Mouse (Mus musculus) stomach, embryonic 14.5 days (tissue): ENCODE measurements around the gene Gm17428. TPM values are rescaled to one million over a fixed set of nuclear protein-coding genes. Genes with fewer than 3 reads are reported as not detected.

Experiments
- ATAC-seq: fragments of 200-750 bp; cut with Nextera tagmentation; 2 replicates; pipeline ENCODE4 v1.8.0; 2017; ENCODE audit warnings: low read depth, moderate TSS enrichment; ENCODE audit not compliant: insufficient number of reproducible peaks, insufficient read depth, low FRiP score
- H3K27ac ChIP-seq: fragments of 300-500 bp; sonication (generic); 2 replicates; pipeline ENCODE4 v1.5.1; 2014; ENCODE audit warnings: mild to moderate bottlenecking, low read length, moderate library complexity, mixed read lengths
- H3K27me3 ChIP-seq: fragments of 300-500 bp; sonication (generic); 2 replicates; pipeline ENCODE4 v1.6.1; 2014; ENCODE audit warnings: low read length, control low read depth, mixed read lengths; ENCODE audit not compliant: control insufficient read depth, insufficient read depth
- H3K36me3 ChIP-seq: fragments of 300-500 bp; sonication (generic); 2 replicates; pipeline ENCODE4 v1.6.1; 2014; ENCODE audit warnings: mild to moderate bottlenecking, control low read depth, low read length, moderate library complexity, mixed read lengths; ENCODE audit not compliant: control insufficient read depth, insufficient read depth
- H3K4me1 ChIP-seq: fragments of 300-500 bp; sonication (generic); 2 replicates; pipeline ENCODE4 v1.6.1; 2014; ENCODE audit warnings: low read length, control low read depth, mixed read lengths; ENCODE audit not compliant: control insufficient read depth, insufficient read depth
- H3K4me2 ChIP-seq: fragments of 300-500 bp; sonication (generic); replicated peaks from 2 replicates; pipeline ENCODE4 v1.6.1; 2014; ENCODE audit warnings: low read depth, low read length, control low read depth
- H3K4me3 ChIP-seq: fragments of 300-500 bp; sonication (generic); 2 replicates; pipeline ENCODE4 v1.5.1; 2014; ENCODE audit warnings: low read depth, low read length, control low read depth
- H3K9ac ChIP-seq: fragments of 300-500 bp; sonication (generic); replicated peaks from 2 replicates; pipeline ENCODE4 v1.6.1; 2014; ENCODE audit warnings: low read depth, mild to moderate bottlenecking, control low read depth, low read length, moderate library complexity, mixed read lengths
- H3K9me3 ChIP-seq: fragments of 300-500 bp; sonication (generic); 2 replicates; pipeline ENCODE4 v1.6.1; 2016; ENCODE audit warnings: low read depth, low read length, control low read depth; ENCODE audit not compliant: control insufficient read depth
- WGBS: fragments of 180-500 bp; shearing (Covaris S2); extraction: QIAGEN DNeasy Blood & Tissue Kit; methylation state at CpG from one replicate; pipeline ENCODE4 v1.1.7; 2014; 5-methylcytosine and 5-hydroxymethylcytosine counted together
- polyA plus RNA-seq: library from polyadenylated mRNA; unstranded; fragments of >200 nt; fragmentation: Nextera tagmentation; extraction: Ambion mirVana; gene quantifications from 2 replicates; pipeline ENCODE4 v1.2.1, GENCODE M21; 2014

The Gm17428 gene
- polyA plus RNA-seq, 1 experiment from 2014 or later = not detected

GRCm38 (mm10) chr14:54988882-54989281 is 12.1 kb downstream of the Gm17428 start:
- Histone ChIP-seq H3K36me3 (no peaks in the 10 kb centered on the region), H3K9me3 (no peaks in the 10 kb centered on the region), H3K4me3 (no peak overlapping the region), H3K27me3 (no peaks in the 10 kb centered on the region), H3K9ac (no peak overlapping the region), H3K4me2 (no peak overlapping the region), H3K27ac (no peak overlapping the region), H3K4me1 (no peaks in the 10 kb centered on the region)
- ATAC-seq = no peak
- 88% methylated on average over 13 of the region's 13 CpGs for WGBS

- ATAC-seq = no peak
These were observed 13.2 kb downstream of the Gm17428 start for GRCm38 (mm10) chr14:54989886-54990441.

GRCm38 (mm10) chr14:54992196-54992595 is 15.5 kb downstream of the Gm17428 start:
- no peak overlapping the region for H3K4me3 ChIP-seq
- ATAC-seq = no peak
- H3K4me1 ChIP-seq = peaks cover 16% of the 10 kb centered on the region; the same call in 1 of the 2 replicates
- H3K9ac ChIP-seq = no peak overlapping the region
- H3K27ac ChIP-seq = no peak overlapping the region
- no peak overlapping the region for H3K4me2 ChIP-seq
- WGBS = 86% methylated on average over 10 of the region's 10 CpGs
- no peaks in the 10 kb centered on the region for H3K27me3 ChIP-seq
- no peaks in the 10 kb centered on the region for H3K9me3 ChIP-seq
- H3K36me3 ChIP-seq = no peaks in the 10 kb centered on the region

More at GRCm38 (mm10) chr14:54989886-54990441, 13.2 kb downstream of the Gm17428 start:
- Histone ChIP-seq H3K9me3 (no peaks in the 10 kb centered on the region), H3K36me3 (no peaks in the 10 kb centered on the region), H3K4me2 (no peak overlapping the region), H3K4me3 (no peak overlapping the region), H3K9ac (no peak overlapping the region), H3K27me3 (no peaks in the 10 kb centered on the region), H3K27ac (no peak overlapping the region), H3K4me1 (0 out of 2 replicates have a peak, but pooled peaks cover 8% of the 10 kb centered on the region)
- WGBS = 86% methylated on average over 8 of the region's 8 CpGs

- Histone ChIP-seq H3K4me1 (peaks cover 16% of the 10 kb centered on the region; the same call in 1 of the 2 replicates), H3K9ac (no peak overlapping the region), H3K27me3 (no peaks in the 10 kb centered on the region), H3K9me3 (no peaks in the 10 kb centered on the region), H3K27ac (no peak overlapping the region), H3K36me3 (no peaks in the 10 kb centered on the region), H3K4me2 (no peak overlapping the region), H3K4me3 (no peak overlapping the region)
- peak; percentile 68; the same call in 1 of the 2 replicates for ATAC-seq
- WGBS = 47% methylated on average over 10 of the region's 10 CpGs
These were observed 16.9 kb downstream of the Gm17428 start for GRCm38 (mm10) chr14:54993636-54994035.

- no peaks in the 10 kb centered on the region for H3K36me3 ChIP-seq
- no peaks in the 10 kb centered on the region for H3K27me3 ChIP-seq
- no peak within 1 kb of the TSS for H3K9ac ChIP-seq
- peak; percentile 29; the same call in 1 of the 2 replicates for ATAC-seq
- no peak within 1 kb of the TSS for H3K4me3 ChIP-seq
- H3K27ac ChIP-seq = peak within 1 kb of the TSS; percentile 27; the same call in 1 of the 2 replicates
- H3K4me1 ChIP-seq = peaks cover 16% of the 10 kb centered on the region; the same call in 1 of the 2 replicates
- no peaks in the 10 kb centered on the region for H3K9me3 ChIP-seq
- WGBS = 47% methylated on average over 11 of the region's 11 CpGs
- H3K4me2 ChIP-seq = no peak within 1 kb of the TSS
These were observed 17.6 kb downstream of the Gm17428 start, which contains the start of gene Myh7 for GRCm38 (mm10) chr14:54994136-54994868. Gene Myh7, minus strand, starts transcription at chr14:54994626.

- H3K4me3 ChIP-seq = no peak overlapping the region
These were observed 18.1 kb downstream of the Gm17428 start for GRCm38 (mm10) chr14:54994869-54995186.

GRCm38 (mm10) chr14:54995457-54996138 is 18.9 kb downstream of the Gm17428 start:
- Histone ChIP-seq H3K4me1 (peaks cover 16% of the 10 kb centered on the region; the same call in 1 of the 2 replicates), H3K4me3 (no peak overlapping the region), H3K36me3 (no peaks in the 10 kb centered on the region), H3K9ac (no peak overlapping the region), H3K9me3 (no peaks in the 10 kb centered on the region), H3K4me2 (no peak overlapping the region), H3K27ac (peak overlapping the region; percentile 27; the same call in 1 of the 2 replicates), H3K27me3 (no peaks in the 10 kb centered on the region)
- WGBS = 44% methylated on average over 14 of the region's 14 CpGs
- ATAC-seq = no peak

More at GRCm38 (mm10) chr14:54994869-54995186, 18.1 kb downstream of the Gm17428 start:
- Histone ChIP-seq H3K9ac (no peak overlapping the region), H3K4me1 (peaks cover 16% of the 10 kb centered on the region; the same call in 1 of the 2 replicates), H3K36me3 (no peaks in the 10 kb centered on the region), H3K27me3 (no peaks in the 10 kb centered on the region), H3K9me3 (no peaks in the 10 kb centered on the region), H3K4me2 (no peak overlapping the region), H3K27ac (no peak overlapping the region; the same call in 1 of the 2 replicates)
- ATAC-seq = no peak

GRCm38 (mm10) chr14:54996793-54997192 is 20.1 kb downstream of the Gm17428 start:
- H3K9ac ChIP-seq = no peak overlapping the region
- H3K27me3 ChIP-seq = no peaks in the 10 kb centered on the region
- WGBS = 66% methylated on average over 9 of the region's 9 CpGs
- H3K4me2 ChIP-seq = no peak overlapping the region
- H3K36me3 ChIP-seq = no peaks in the 10 kb centered on the region
- H3K4me1 ChIP-seq = peaks cover 16% of the 10 kb centered on the region; the same call in 1 of the 2 replicates
- no peak overlapping the region for H3K4me3 ChIP-seq
- no peaks in the 10 kb centered on the region for H3K9me3 ChIP-seq
- H3K27ac ChIP-seq = peak overlapping the region; percentile 61; the same call in 1 of the 2 replicates
- ATAC-seq = no peak
